Mouse (Mus musculus) intestine, embryonic 14.5 days (tissue): Measurements from ENCODE around the gene Cfap74. TPM values are rescaled to one million over a fixed set of nuclear protein-coding genes. Genes with fewer than 3 reads are reported as not detected.
A peak's percentile ranks its signal among the peaks of the same experiment; 100 is the strongest.

Source experiments
- ATAC-seq: fragments of 200-750 bp; cut with Nextera tagmentation; replicated peaks from 2 replicates; pipeline ENCODE4 v1.8.0; 2017; ENCODE audit warnings: low read depth, moderate number of reproducible peaks, moderate TSS enrichment, moderate library complexity; ENCODE audit not compliant: low FRiP score, low TSS enrichment
- DNase-seq: peaks from one replicate; pipeline ENCODE4 v3.0.0-alpha.2; 2018; ENCODE audit warnings: low spot score
- H3K27ac ChIP-seq: fragments of 300-500 bp; sonication (generic); 2 replicates; pipeline ENCODE4 v1.5.1; 2014; ENCODE audit warnings: low read depth, mild to moderate bottlenecking, control low read depth
- H3K27me3 ChIP-seq: fragments of 300-500 bp; sonication (generic); replicated peaks from 2 replicates; pipeline ENCODE4 v1.6.1; 2014; ENCODE audit warnings: low read length, control low read depth; ENCODE audit not compliant: control insufficient read depth, insufficient read depth
- H3K36me3 ChIP-seq: fragments of 300-500 bp; sonication (generic); 2 replicates; pipeline ENCODE4 v1.6.1; 2014; ENCODE audit warnings: low read length, control low read depth; ENCODE audit not compliant: control insufficient read depth, insufficient read depth
- H3K4me1 ChIP-seq: fragments of 300-500 bp; sonication (generic); replicated peaks from 2 replicates; pipeline ENCODE4 v1.6.1; 2014; ENCODE audit warnings: low read length, control low read depth, mixed read lengths; ENCODE audit not compliant: control insufficient read depth, insufficient read depth
- H3K4me2 ChIP-seq: fragments of 300-500 bp; sonication (generic); 2 replicates; pipeline ENCODE4 v1.6.1; 2014; ENCODE audit warnings: low read length
- H3K4me3 ChIP-seq: fragments of 300-500 bp; sonication (generic); 2 replicates; pipeline ENCODE4 v1.5.1; 2014; ENCODE audit warnings: low read depth, low read length, control low read depth, mixed read lengths
- H3K9ac ChIP-seq: fragments of 300-500 bp; sonication (generic); 2 replicates; pipeline ENCODE4 v1.6.1; 2014; ENCODE audit warnings: mild to moderate bottlenecking, low read length
- H3K9me3 ChIP-seq: fragments of 300-500 bp; sonication (generic); 2 replicates; pipeline ENCODE4 v1.6.1; 2016; ENCODE audit warnings: low read length, control low read depth; ENCODE audit not compliant: control insufficient read depth
- WGBS: fragments of 180-500 bp; shearing (Covaris S2); extraction: QIAGEN DNeasy Blood & Tissue Kit; methylation state at CpG from one replicate; pipeline ENCODE4 v1.1.7; 2014; 5-methylcytosine and 5-hydroxymethylcytosine counted together
- polyA plus RNA-seq: library from polyadenylated mRNA; unstranded; fragments of >200 nt; fragmentation: Nextera tagmentation; extraction: Ambion mirVana; gene quantifications from 2 replicates; pipeline ENCODE4 v1.2.1, GENCODE M21; 2014

Cfap74 gene
- polyA plus RNA-seq, 1 experiment from 2014 or later = 1.8 TPM

DNA sequence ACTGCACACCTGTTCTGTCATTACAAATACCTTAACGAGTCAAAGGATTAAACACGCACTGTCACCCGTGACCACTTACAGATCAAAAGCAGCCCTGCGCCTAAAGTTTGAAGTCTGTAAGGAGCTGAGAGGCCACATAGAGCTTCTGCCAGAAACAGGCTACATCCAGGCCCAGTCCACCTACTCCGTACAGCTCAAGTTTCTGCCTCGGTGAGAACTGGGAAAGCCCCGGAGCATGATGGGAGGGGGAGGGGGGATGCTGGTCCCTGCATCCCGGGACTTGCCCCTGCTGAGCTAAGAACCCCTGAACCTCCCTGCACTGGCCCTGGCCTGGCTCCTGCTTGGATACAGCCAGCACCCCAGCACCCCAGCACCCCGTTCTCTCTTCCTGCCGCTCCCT lies 42.6 kb downstream of the Cfap74 start:
- Histone ChIP-seq H3K9ac (no peak overlapping the region), H3K27me3 (no peaks in the 10 kb centered on the region), H3K9me3 (no peaks in the 10 kb centered on the region), H3K27ac (no peak overlapping the region), H3K4me3 (no peak overlapping the region), H3K36me3 (no peaks in the 10 kb centered on the region), H3K4me2 (no peak overlapping the region), H3K4me1 (no peaks in the 10 kb centered on the region)
- DNase-seq = no peak
- WGBS = 36% methylated on average over 10 of the region's 10 CpGs
- ATAC-seq = no peak

DNA sequence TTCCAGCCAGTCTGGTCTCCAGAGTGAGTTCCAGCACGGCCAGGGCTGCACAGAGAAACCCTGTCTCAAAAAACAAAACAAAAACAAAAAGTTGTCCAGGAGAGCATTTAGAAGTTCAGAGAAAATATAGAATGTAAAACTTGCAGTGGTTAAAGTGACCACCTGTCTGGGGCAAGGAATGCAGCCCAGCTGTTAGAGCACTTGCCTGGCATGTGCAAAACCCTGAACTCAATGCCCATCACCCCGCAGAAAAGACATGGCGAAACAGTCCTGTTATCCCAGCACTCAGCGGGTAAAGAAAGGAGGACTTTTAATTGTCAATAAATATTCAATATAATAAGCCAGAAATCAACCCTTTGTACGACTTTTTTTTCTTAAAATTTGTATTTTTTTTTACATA lies 49.6 kb downstream of the Cfap74 start:
- Histone ChIP-seq H3K9ac (no peak overlapping the region), H3K27ac (no peak overlapping the region), H3K27me3 (no peaks in the 10 kb centered on the region), H3K4me3 (no peak overlapping the region), H3K4me1 (no peaks in the 10 kb centered on the region), H3K9me3 (no peaks in the 10 kb centered on the region), H3K4me2 (no peak overlapping the region), H3K36me3 (no peaks in the 10 kb centered on the region)
- no peak for DNase-seq
- 82% methylated on average over 5 of the region's 5 CpGs for WGBS
- ATAC-seq = no peak

DNA sequence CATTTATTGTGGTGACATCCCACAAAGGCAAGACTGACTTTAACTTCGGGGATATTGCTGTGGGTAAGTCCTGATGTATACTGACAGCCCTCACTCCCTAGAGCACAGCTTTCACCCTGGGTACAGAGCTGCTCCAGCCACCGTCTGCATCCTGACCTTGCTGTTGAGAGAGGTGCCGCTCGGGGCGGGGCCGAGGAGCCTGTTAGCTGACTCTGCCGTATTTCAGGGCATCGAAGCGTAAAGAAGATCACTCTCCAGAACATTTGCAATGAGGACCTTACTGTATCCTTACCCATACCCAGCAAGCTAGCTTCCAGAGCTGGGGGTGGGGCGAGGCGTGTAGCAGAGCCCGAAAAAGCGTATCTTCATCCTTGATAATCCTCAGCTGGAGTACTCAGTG lies 54.1 kb downstream of the Cfap74 start:
- ATAC-seq (no peak), DNase-seq (no peak)
- H3K4me3 ChIP-seq = no peak overlapping the region
- H3K27ac ChIP-seq = no peak overlapping the region
- H3K4me1 ChIP-seq = no peaks in the 10 kb centered on the region
- no peaks in the 10 kb centered on the region for H3K9me3 ChIP-seq
- no peak overlapping the region for H3K4me2 ChIP-seq
- H3K9ac ChIP-seq = no peak overlapping the region
- no peaks in the 10 kb centered on the region for H3K27me3 ChIP-seq
- 79% methylated on average over 13 of the region's 13 CpGs for WGBS
- no peaks in the 10 kb centered on the region for H3K36me3 ChIP-seq

DNA sequence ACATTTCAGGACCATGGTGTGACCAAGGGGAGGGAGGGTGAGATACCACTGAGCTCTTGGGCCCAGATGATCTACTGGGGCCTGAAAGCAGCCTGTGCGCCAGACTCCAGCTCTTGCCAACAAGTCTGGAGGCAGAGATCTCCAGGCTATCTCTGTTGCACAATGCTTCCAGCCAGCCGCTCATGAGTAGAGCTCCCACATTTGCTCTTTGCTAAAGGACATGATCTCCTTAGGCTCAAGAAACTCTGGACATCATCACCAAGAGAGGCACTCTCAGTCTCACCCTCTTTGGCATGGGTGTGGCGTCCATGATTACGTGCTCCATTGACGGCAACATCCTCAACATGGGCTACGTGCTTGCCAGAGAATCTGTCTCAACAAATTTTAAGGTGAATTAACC lies 54.6 kb downstream of the Cfap74 start:
- H3K9me3 ChIP-seq = no peaks in the 10 kb centered on the region
- no peaks in the 10 kb centered on the region for H3K4me1 ChIP-seq
- ATAC-seq (no peak), DNase-seq (no peak)
- H3K9ac ChIP-seq = no peak overlapping the region
- no peak overlapping the region for H3K27ac ChIP-seq
- WGBS = 87% methylated on average over 6 of the region's 6 CpGs
- H3K27me3 ChIP-seq = no peaks in the 10 kb centered on the region
- no peaks in the 10 kb centered on the region for H3K36me3 ChIP-seq
- H3K4me2 ChIP-seq = no peak overlapping the region
- H3K4me3 ChIP-seq = no peak overlapping the region

DNA sequence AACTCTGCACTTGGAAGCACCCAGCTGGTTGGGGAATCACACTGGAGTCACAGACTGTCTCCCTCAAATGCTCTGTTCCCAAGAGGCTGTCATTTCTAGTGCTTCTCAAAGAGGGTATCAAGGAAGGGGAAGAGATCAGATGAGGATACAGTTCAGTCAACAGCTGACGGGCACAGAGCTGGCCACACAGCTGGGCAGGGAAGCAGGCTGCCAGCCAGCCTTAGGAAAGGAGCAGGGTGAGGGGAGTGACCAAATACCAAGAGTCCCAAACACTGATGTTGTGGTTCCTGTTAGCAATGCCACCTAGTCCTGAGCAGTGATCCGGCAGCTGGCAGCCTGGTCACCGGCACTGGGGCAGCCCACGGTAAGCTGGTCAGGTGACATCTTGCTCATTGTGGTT lies 55.1 kb downstream of the Cfap74 start:
- WGBS = 90% methylated on average over 4 of the region's 4 CpGs
- ATAC-seq = no peak
- H3K27ac ChIP-seq = no peak overlapping the region
- no peak for DNase-seq
- H3K4me2 ChIP-seq = no peak overlapping the region
- no peaks in the 10 kb centered on the region for H3K9me3 ChIP-seq
- H3K9ac ChIP-seq = no peak overlapping the region
- 0 out of 2 replicates have a peak, but pooled peaks cover 1% of the 10 kb centered on the region for H3K4me1 ChIP-seq
- no peaks in the 10 kb centered on the region for H3K36me3 ChIP-seq
- no peaks in the 10 kb centered on the region for H3K27me3 ChIP-seq
- H3K4me3 ChIP-seq = no peak overlapping the region

DNA sequence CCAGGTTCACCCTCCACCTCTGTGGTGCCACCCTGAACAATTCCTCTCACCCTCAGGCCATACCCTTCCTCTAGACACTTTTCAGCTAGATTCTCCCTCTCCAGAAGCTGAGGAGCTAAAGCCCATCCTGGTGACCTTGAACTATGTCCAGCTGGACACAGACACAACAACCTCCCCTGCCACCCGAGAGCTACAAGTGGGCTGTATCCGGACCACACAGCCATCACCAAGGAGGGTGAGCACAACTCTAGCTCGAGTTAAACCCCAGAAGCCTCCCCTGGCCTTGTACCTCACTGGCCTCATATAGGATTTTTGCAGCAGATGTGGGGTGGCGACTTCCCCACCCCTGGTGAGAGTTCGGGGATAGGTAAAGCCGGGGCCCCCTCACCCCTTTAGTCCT lies 56.6 kb downstream of the Cfap74 start:
- DNase-seq (no peak), ATAC-seq (no peak)
- H3K36me3 ChIP-seq = no peaks in the 10 kb centered on the region
- H3K9me3 ChIP-seq = no peaks in the 10 kb centered on the region
- H3K9ac ChIP-seq = no peak overlapping the region
- H3K27me3 ChIP-seq = no peaks in the 10 kb centered on the region
- H3K4me3 ChIP-seq = no peak overlapping the region
- WGBS = 75% methylated on average over 6 of the region's 6 CpGs
- no peak overlapping the region for H3K27ac ChIP-seq
- H3K4me2 ChIP-seq = no peak overlapping the region
- 0 out of 2 replicates have a peak, but pooled peaks cover 2% of the 10 kb centered on the region for H3K4me1 ChIP-seq

DNA sequence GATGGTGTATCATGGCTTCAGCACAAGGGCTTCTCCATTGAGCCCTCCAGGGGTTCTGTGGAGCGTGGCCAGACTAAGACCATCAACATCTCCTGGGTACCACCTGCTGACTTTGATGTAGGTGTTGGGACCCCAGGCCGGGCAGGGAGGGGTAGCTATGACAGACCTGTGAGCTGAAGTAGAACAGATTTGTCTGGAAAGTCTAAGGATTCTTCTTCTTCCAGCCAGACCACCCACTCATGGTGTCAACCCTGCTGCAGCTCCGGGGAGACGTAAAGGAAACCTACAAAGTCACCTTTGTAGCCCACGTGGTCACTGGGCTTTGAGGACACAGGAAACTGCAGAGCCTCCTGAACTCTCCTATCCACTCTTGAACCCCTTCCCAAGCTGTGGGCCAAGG lies 57.1 kb downstream of the Cfap74 start:
- Histone ChIP-seq H3K4me2 (no peak overlapping the region), H3K4me3 (no peak overlapping the region), H3K9ac (no peak overlapping the region), H3K4me1 (0 out of 2 replicates have a peak, but pooled peaks cover 2% of the 10 kb centered on the region), H3K36me3 (no peaks in the 10 kb centered on the region), H3K27ac (no peak overlapping the region), H3K9me3 (no peaks in the 10 kb centered on the region), H3K27me3 (no peaks in the 10 kb centered on the region)
- ATAC-seq = no peak
- DNase-seq = no peak
- WGBS = 88% methylated on average over 5 of the region's 5 CpGs

DNA sequence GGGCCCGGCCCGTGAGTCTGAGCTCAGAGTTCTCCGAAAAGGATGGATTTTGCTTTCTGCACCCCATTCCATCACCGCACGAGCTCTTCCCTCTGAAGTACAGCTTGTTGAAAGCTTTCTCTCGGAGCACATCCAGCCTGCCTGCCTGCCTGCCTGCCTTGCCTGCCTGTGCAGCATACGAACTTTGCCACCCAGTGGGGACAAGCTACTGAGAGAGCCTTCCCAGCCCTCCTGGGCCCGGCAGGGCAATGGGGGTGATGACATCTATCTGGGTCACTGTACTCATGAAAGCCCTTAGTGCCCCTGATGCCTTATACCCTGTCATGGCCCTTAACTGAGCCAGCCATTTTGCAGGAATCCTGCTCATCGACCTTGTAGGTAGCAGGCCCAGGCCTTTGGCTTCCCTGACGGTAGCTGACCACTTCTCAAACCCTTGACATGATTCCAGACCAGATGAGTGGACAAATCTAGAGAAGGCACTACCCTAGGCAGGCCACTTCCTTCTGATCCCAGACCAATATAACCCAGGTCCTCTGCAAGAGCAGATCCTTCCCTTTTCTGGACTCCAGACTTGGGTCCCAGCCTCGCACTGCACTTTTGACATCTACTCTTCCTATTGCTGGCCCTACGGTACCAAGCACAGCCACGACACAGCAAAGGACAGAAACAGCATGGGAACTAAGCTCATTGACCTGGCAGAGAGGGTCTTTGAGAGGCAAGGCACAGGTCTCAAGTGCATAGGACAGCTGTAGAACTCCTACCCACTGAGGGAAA lies 58.4 kb downstream of the Cfap74 start:
- no peak for ATAC-seq
- Histone ChIP-seq H3K36me3 (no peaks in the 10 kb centered on the region), H3K9ac (no peak overlapping the region), H3K4me1 (0 out of 2 replicates have a peak, but pooled peaks cover 2% of the 10 kb centered on the region), H3K27me3 (no peaks in the 10 kb centered on the region), H3K4me2 (no peak overlapping the region), H3K4me3 (no peak overlapping the region), H3K9me3 (no peaks in the 10 kb centered on the region), H3K27ac (no peak overlapping the region)
- DNase-seq = no peak
- WGBS = 85% methylated on average over 13 of the region's 13 CpGs

DNA sequence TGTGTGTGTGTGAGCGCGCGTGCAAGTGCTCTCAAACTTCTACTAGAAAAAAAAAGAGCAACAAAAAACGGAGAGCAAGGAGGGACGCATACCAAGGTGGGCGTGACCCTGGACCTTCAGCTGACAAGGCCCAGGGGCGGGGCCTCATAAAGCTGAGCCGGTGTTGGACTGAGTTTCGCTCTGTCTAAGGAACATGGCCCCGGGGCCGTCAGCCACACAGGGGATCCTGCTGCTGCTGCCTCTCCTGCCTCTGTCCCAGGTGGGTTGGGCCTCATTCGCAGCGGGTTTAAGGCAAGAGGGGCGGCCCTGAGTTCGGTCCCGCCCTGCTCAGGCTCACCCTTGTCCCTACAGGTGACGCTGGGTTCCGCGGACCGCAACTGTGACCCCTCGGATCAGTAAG lies 60.0 kb downstream of the Cfap74 start, which contains the start of gene Tmem52:
Gene Tmem52 (plus strand): TSS at position 163 of the 400 bp plus-strand sequence.
- no peaks in the 10 kb centered on the region for H3K36me3 ChIP-seq
- peaks cover 8% of the 10 kb centered on the region; the same call in 1 of the 2 replicates for H3K4me1 ChIP-seq
- H3K9me3 ChIP-seq = no peaks in the 10 kb centered on the region
- ATAC-seq = peak; percentile 76
- H3K4me3 ChIP-seq = peak within 1 kb of the TSS; percentile 15; the same call in 1 of the 2 replicates
- H3K4me2 ChIP-seq = peak within 1 kb of the TSS; percentile 44
- WGBS = 16% methylated on average over 21 of the region's 21 CpGs
- H3K27me3 ChIP-seq = no peaks in the 10 kb centered on the region
- H3K9ac ChIP-seq = 0 out of 2 replicates have a peak within 1 kb of the TSS, but pooled peaks have one; percentile 17
- H3K27ac ChIP-seq = no peak within 1 kb of the TSS
- DNase-seq = peak; percentile 72
